8 mouse cellular contexts compared by ENCODE assay signal in genomic region chr11:12810949-12811881, GRCm38 (mm10).
DNase-seq lines count a peak whose midpoint lies in the region; ATAC-seq and TF ChIP-seq lines count a peak whose summit lies in the region.

No protein-coding gene starts in this region.

- 35% methylated on average over 11 of the region's 11 CpGs for WGBS in embryonic facial prominence, embryonic 15.5 days
- WGBS in liver, postnatal 0 days (ENCODE audit: insufficient replicate concordance), result 31% methylated on average over 11 of the region's 11 CpGs

- no peak overlapping the region; the same call in 1 of the 2 replicates for H3K27ac ChIP-seq in embryonic facial prominence, embryonic 15.5 days (replicated peaks)
- H3K27ac ChIP-seq in liver, postnatal 0 days (ENCODE audit: low read depth), result no peak overlapping the region

- H3K27me3 ChIP-seq in embryonic facial prominence, embryonic 15.5 days, result no peaks in the 10 kb centered on the region
- no peaks in the 10 kb centered on the region for H3K27me3 ChIP-seq in liver, postnatal 0 days (ENCODE audit: insufficient read depth, low read length)

- H3K4me1 ChIP-seq in embryonic facial prominence, embryonic 15.5 days, result 0 out of 2 replicates have a peak, but pooled peaks cover 4% of the 10 kb centered on the region
- H3K4me1 ChIP-seq in liver, postnatal 0 days (ENCODE audit: insufficient read depth), result no peaks in the 10 kb centered on the region

- 0 out of 2 replicates have a peak overlapping the region, but pooled peaks have one; percentile 5 for H3K4me2 ChIP-seq in embryonic facial prominence, embryonic 15.5 days (replicated peaks)
- H3K4me2 ChIP-seq in liver, postnatal 0 days (ENCODE audit: low read depth, low read length), result no peak overlapping the region

- intact Hi-C loops in heart, postnatal 10 days (cut with DNase I), result no loop called here

- H3K4me3 ChIP-seq in embryonic facial prominence, embryonic 15.5 days (replicated peaks), result no peak overlapping the region
- no peak overlapping the region for H3K4me3 ChIP-seq in liver, postnatal 0 days (ENCODE audit: low read depth, low read length)

- TF ChIP-seq CTCF in liver, postnatal 0 days (IDR thresholded peaks at IDR 0.05; ENCODE audit: low read depth), result peak; percentile 72

- H3K9me3 ChIP-seq in embryonic facial prominence, embryonic 15.5 days (replicated peaks), result no peaks in the 10 kb centered on the region
- H3K9me3 ChIP-seq in liver, postnatal 0 days (ENCODE audit: low read length), result no peaks in the 10 kb centered on the region

- H3K36me3 ChIP-seq in embryonic facial prominence, embryonic 15.5 days, result no peaks in the 10 kb centered on the region
- H3K36me3 ChIP-seq in liver, postnatal 0 days (replicated peaks; ENCODE audit: insufficient read depth, low read length), result no peaks in the 10 kb centered on the region

- TF ChIP-seq EP300 in liver, postnatal 0 days (IDR thresholded peaks at IDR 0.05; ENCODE audit: low read depth), result no peak

- DNase-seq in 416B (ENCODE audit: low read depth), result peak; percentile 50
- peak; percentile 35 for DNase-seq in adrenal gland, adult 2 months
- peak; percentile 45 to 66 for DNase-seq in heart, postnatal 10 days
- DNase-seq in kidney, postnatal 4 days, result peak; percentile 77 to 78
- peak; percentile 58 for DNase-seq in liver, postnatal 0 days
- DNase-seq in ovary, postnatal 14 days (ENCODE audit: low spot score), result peak; percentile 75

- ATAC-seq in embryonic facial prominence, embryonic 15.5 days (ENCODE audit: insufficient number of reproducible peaks, low FRiP score, low TSS enrichment, low read depth), result peak; percentile 34; the same call in 1 of the 2 replicates
- ATAC-seq in liver, postnatal 0 days, result peak; percentile 38; the same call in 1 of the 2 replicates
- no peak for ATAC-seq in activated CD4-positive, CD25-positive, alpha-beta regulatory T cell, adult 4 months

- no peak overlapping the region for H3K9ac ChIP-seq in embryonic facial prominence, embryonic 15.5 days
- H3K9ac ChIP-seq in liver, postnatal 0 days (replicated peaks), result no peak overlapping the region
